ENCODE assay signal across 13 mouse cellular contexts in the genomic region with DNA sequence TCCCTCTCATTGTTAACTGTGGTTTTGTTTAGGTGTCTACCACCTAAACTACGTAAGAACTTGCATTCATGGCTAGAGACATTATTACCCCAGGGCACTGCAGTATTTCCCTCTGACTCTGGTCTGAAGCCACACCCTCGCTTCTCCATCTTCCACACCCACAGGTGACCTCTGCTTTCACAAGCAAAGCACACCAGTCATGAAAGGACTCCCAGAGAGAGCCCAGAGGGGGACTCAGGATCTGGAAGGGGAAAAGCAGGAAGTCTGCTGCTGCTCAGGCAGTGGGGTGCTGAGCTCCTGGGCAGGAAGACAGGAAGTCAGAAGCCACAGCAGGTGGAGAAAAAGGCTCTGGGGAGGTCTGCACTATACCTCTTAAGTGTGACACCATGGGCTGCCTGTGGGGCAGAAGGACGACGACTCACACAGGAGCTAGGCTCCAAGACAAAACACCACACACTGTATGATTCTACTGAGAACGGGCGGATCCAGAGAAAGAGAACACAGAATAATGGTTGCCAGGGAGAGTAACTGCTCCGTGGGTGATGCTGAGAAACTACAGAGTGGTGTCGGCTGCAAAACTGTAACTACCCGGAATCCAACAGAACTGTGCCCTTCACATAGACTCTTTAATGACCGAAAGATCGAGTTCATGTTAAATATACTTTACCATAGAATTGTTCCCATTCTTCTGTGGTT.
A peak's percentile ranks its signal among the peaks of the same experiment; 100 is the strongest.
DNase-seq lines count a peak whose midpoint lies in the region; ATAC-seq and TF ChIP-seq lines count a peak whose summit lies in the region.
"Had no signal": no experiment of that assay in that cellular context is flagged by ENCODE, and none has a peak within 500 bp of the region (broad histone marks: within the 10 kb centered on the region; RNA-seq: fewer than 3 reads in every experiment).

No protein-coding gene starts in this region.

- no peak overlapping the region for H3K27ac ChIP-seq in kidney, embryonic 16.5 days (ENCODE audit: low read length)
- H3K27ac ChIP-seq in ES-Bruce4 (ENCODE audit: insufficient read depth, low read length) = peak overlapping the region; percentile 98
- H3K27ac ChIP-seq: liver, embryonic 12.5 days; macrophage had no signal

- H3K9ac ChIP-seq in kidney, embryonic 16.5 days (replicated peaks; ENCODE audit: low read length) = no peak overlapping the region
- 0 out of 2 replicates have a peak overlapping the region, but pooled peaks have one; percentile 8 for H3K9ac ChIP-seq in ES-Bruce4 (ENCODE audit: low read depth, poor library complexity, severe bottlenecking)
- H3K9ac ChIP-seq: liver, embryonic 12.5 days had no signal

- no peaks in the 10 kb centered on the region for H3K9me3 ChIP-seq in kidney, embryonic 16.5 days (ENCODE audit: low read length)
- no peaks in the 10 kb centered on the region for H3K9me3 ChIP-seq in ES-Bruce4 (replicated peaks; ENCODE audit: control insufficient read depth, insufficient read depth, low read length, poor library complexity, severe bottlenecking)
- H3K9me3 ChIP-seq: liver, embryonic 12.5 days had no signal

- 61% methylated on average over 11 of the region's 11 CpGs for WGBS in kidney, embryonic 16.5 days

- H3K4me3 ChIP-seq in kidney, embryonic 16.5 days (ENCODE audit: low read length) = no peak overlapping the region
- no peak overlapping the region for H3K4me3 ChIP-seq in ES-Bruce4 (ENCODE audit: low read depth, low read length)
- H3K4me3 ChIP-seq: liver, embryonic 12.5 days had no signal

- ATAC-seq in kidney, embryonic 16.5 days (ENCODE audit: low FRiP score, low TSS enrichment) = no peak
- ATAC-seq: liver, embryonic 12.5 days had no signal

- no peaks in the 10 kb centered on the region for H3K36me3 ChIP-seq in kidney, embryonic 16.5 days (ENCODE audit: insufficient read depth, low read length)
- 0 out of 2 replicates have a peak, but pooled peaks cover 2% of the 10 kb centered on the region for H3K36me3 ChIP-seq in ES-Bruce4 (ENCODE audit: control insufficient read depth, insufficient read depth, low read length, poor library complexity, severe bottlenecking)
- H3K36me3 ChIP-seq: liver, embryonic 12.5 days had no signal

- no peak overlapping the region for H3K4me2 ChIP-seq in kidney, embryonic 16.5 days (replicated peaks; ENCODE audit: low read depth, low read length)
- H3K4me2 ChIP-seq: liver, embryonic 12.5 days had no signal

- DNase-seq in kidney, adult 9 months = peak; percentile 49
- peak; percentile 88 for DNase-seq in R1 (ENCODE audit: low read depth, low spot score)
- peak; percentile 13 to 45 for DNase-seq in layer of hippocampus, postnatal 36 days
- DNase-seq in urinary bladder, postnatal 10 days (ENCODE audit: low spot score) = no peak
- no peak for DNase-seq in urinary bladder, adult 2 months (ENCODE audit: low spot score)
- DNase-seq: adrenal gland, postnatal 25 days; cerebellum, postnatal 25 days; gastrocnemius, postnatal 25 days; heart, postnatal 36 days had no signal

- H3K4me1 ChIP-seq in kidney, embryonic 16.5 days (ENCODE audit: insufficient read depth, low read length) = no peaks in the 10 kb centered on the region
- H3K4me1 ChIP-seq in ES-Bruce4 (ENCODE audit: control insufficient read depth, insufficient read depth, low read length) = peaks cover 8% of the 10 kb centered on the region
- H3K4me1 ChIP-seq: liver, embryonic 12.5 days had no signal

- no peak for TF ChIP-seq POLR2A in ES-Bruce4 (IDR thresholded peaks at IDR 0.05; ENCODE audit: insufficient read depth, low read length)

- no peaks in the 10 kb centered on the region for H3K27me3 ChIP-seq in kidney, embryonic 16.5 days (ENCODE audit: insufficient read depth, low read length)
- H3K27me3 ChIP-seq in ES-Bruce4 (ENCODE audit: control insufficient read depth, insufficient read depth, low read length, poor library complexity, severe bottlenecking) = no peaks in the 10 kb centered on the region
- H3K27me3 ChIP-seq: liver, embryonic 12.5 days had no signal

- TF ChIP-seq CTCF in ES-Bruce4 (IDR thresholded peaks at IDR 0.05; ENCODE audit: low read depth, low read length) = no peak

- peak; percentile 96 for TF ChIP-seq EP300 in ES-Bruce4 (IDR thresholded peaks at IDR 0.05; ENCODE audit: insufficient read depth, low read depth, low read length)

Comparison
In these comparisons a context has a peak if more than half of its experiments do, and no peak if none do; other contexts are left out.
1. DNase-seq: peak in kidney, adult 9 months (single experiment), R1 (single experiment) and layer of hippocampus, postnatal 36 days (2 of 2); none in urinary bladder, postnatal 10 days (single experiment) and urinary bladder, adult 2 months (single experiment).